Mouse (Mus musculus) G1E (cell line): ENCODE results near the gene Aim2.

Experiments
- CTCF ChIP-seq: IDR thresholded peaks from 2 replicates; pipeline ENCODE4 v1.5.1; 2012; ENCODE audit warnings: low read depth, low read length, inconsistent platforms, mixed read lengths
- GATA1 ChIP-seq: IDR thresholded peaks from 2 replicates; pipeline ENCODE4 v1.6.1; 2012; ENCODE audit warnings: borderline replicate concordance, low read length, inconsistent platforms, mixed read lengths

DNA sequence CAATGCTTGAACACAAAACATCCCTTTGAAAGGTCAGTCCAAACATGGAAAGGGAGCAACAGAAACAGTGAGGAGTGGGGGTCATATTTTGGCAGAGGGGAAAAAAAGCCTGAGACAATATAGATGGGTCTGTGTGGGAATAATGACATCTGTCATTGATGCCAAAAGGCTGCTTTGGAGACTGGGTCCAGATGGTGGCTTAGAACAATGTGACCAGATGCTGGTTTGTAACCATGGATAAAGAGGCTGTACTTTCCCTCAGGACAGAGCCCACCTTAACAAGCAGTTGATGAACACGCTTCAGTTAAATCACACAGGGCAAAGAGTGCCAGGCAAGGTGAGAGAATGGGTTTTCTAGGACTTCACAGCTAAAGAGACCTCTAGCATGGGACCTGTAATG lies 8.3 kb upstream of the Aim2 start:
- TF ChIP-seq GATA1 (no peak), CTCF (no peak)
